Mouse (Mus musculus) forebrain, postnatal 0 days (tissue): ENCODE measurements around the gene BC052040. TPM values are rescaled to one million over a fixed set of nuclear protein-coding genes. Genes with fewer than 3 reads are reported as not detected.

ENCODE experiments used
- ATAC-seq: fragments of 200-750 bp; cut with Nextera tagmentation; 2 replicates; pipeline ENCODE4 v1.8.0; 2017; ENCODE audit warnings: mild to moderate bottlenecking, moderate library complexity
- DNase-seq: peaks from one replicate; pipeline ENCODE4 v3.0.0-alpha.2; 2015
- H3K27ac ChIP-seq: fragments of 300-500 bp; sonication (generic); 2 replicates; pipeline ENCODE4 v1.5.1; 2014; ENCODE audit warnings: low read depth, mild to moderate bottlenecking, antibody characterized with exemption, low read length, moderate library complexity, mixed read lengths
- H3K27me3 ChIP-seq: fragments of 300-500 bp; sonication (generic); 2 replicates; pipeline ENCODE4 v1.6.1; 2014; ENCODE audit warnings: mild to moderate bottlenecking, low read length, mixed read lengths; ENCODE audit not compliant: insufficient read depth
- H3K36me3 ChIP-seq: fragments of 300-500 bp; sonication (generic); 2 replicates; pipeline ENCODE4 v1.6.1; 2014; ENCODE audit warnings: mild to moderate bottlenecking, moderate library complexity; ENCODE audit not compliant: insufficient read depth
- H3K4me1 ChIP-seq: fragments of 300-500 bp; sonication (generic); 2 replicates; pipeline ENCODE4 v1.6.1; 2014; ENCODE audit warnings: antibody characterized with exemption; ENCODE audit not compliant: insufficient read depth
- H3K4me2 ChIP-seq: fragments of 300-500 bp; sonication (generic); 2 replicates; pipeline ENCODE4 v1.6.1; 2014; ENCODE audit warnings: low read depth, mild to moderate bottlenecking, moderate library complexity
- H3K4me3 ChIP-seq: fragments of 300-500 bp; sonication (generic); 2 replicates; pipeline ENCODE4 v1.5.1; 2014; ENCODE audit warnings: low read depth, low read length, mixed read lengths
- H3K9ac ChIP-seq: fragments of 300-500 bp; sonication (generic); 2 replicates; pipeline ENCODE4 v1.6.1; 2014; ENCODE audit warnings: mild to moderate bottlenecking
- H3K9me3 ChIP-seq: fragments of 300-500 bp; sonication (generic); 2 replicates; pipeline ENCODE4 v1.6.1; 2016; ENCODE audit warnings: low read length
- CTCF ChIP-seq: sonication (generic); IDR thresholded peaks from 2 replicates; pipeline ENCODE4 v1.5.1; 2016; ENCODE audit warnings: antibody characterized with exemption, control low read depth, low read depth
- WGBS: fragments of 180-500 bp; shearing (Covaris S2); extraction: QIAGEN DNeasy Blood & Tissue Kit; methylation state at CpG from one replicate; pipeline ENCODE4 v1.1.7; 2014; 5-methylcytosine and 5-hydroxymethylcytosine counted together
- polyA plus RNA-seq: library from polyadenylated mRNA; unstranded; fragments of >200 nt; fragmentation: Nextera tagmentation; extraction: Ambion mirVana; gene quantifications from 2 replicates; pipeline ENCODE4 v1.2.1, GENCODE M21; 2015
- total RNA-seq: library from RNA; depleted of rRNA; stranded (reverse); fragments of >200 nt; gene quantifications from 2 replicates; pipeline ENCODE4 v1.2.3, GENCODE M21; 2014; rRNA removed

The BC052040 gene
- total RNA-seq, result 12.5 and 12.7 TPM in 2 replicates
- 14.3 and 15.1 TPM in 2 replicates for polyA plus RNA-seq

GRCm38 (mm10) chr2:115581241-115581988 is at the start of gene BC052040:
TSS of gene BC052040 (plus strand) at chr2:115581716.
- WGBS, result under 1% methylated on average over 41 of the region's 41 CpGs
- peak; percentile 42; the same call in 1 of the 2 replicates for TF ChIP-seq CTCF
- Histone ChIP-seq H3K4me2 (peak within 1 kb of the TSS; percentile 64), H3K36me3 (no peaks in the 10 kb centered on the region), H3K4me1 (peaks cover 6% of the 10 kb centered on the region; the same call in 1 of the 2 replicates), H3K9ac (peak within 1 kb of the TSS; percentile 74), H3K27me3 (no peaks in the 10 kb centered on the region), H3K27ac (peak within 1 kb of the TSS; percentile 79; the same call in 1 of the 2 replicates), H3K9me3 (no peaks in the 10 kb centered on the region), H3K4me3 (peak within 1 kb of the TSS; percentile 79)
- ATAC-seq (peak; percentile 98), DNase-seq (peak; percentile 95)

- Histone ChIP-seq H3K27ac (no peak overlapping the region), H3K4me2 (no peak overlapping the region), H3K9me3 (no peaks in the 10 kb centered on the region), H3K9ac (no peak overlapping the region), H3K27me3 (no peaks in the 10 kb centered on the region), H3K4me3 (no peak overlapping the region), H3K4me1 (0 out of 2 replicates have a peak, but pooled peaks cover 11% of the 10 kb centered on the region), H3K36me3 (no peaks in the 10 kb centered on the region)
- ATAC-seq (peak; percentile 29; the same call in 1 of the 2 replicates), DNase-seq (no peak)
- WGBS, result 48% methylated on average over 13 of the region's 13 CpGs
- no peak for TF ChIP-seq CTCF
Measured at GRCm38 (mm10) chr2:115538009-115538690, 43.4 kb upstream of the BC052040 start.

GRCm38 (mm10) chr2:115538691-115539283 is 42.7 kb upstream of the BC052040 start:
- H3K4me2 ChIP-seq, result no peak overlapping the region
- no peak for ATAC-seq
- no peaks in the 10 kb centered on the region for H3K36me3 ChIP-seq
- H3K9me3 ChIP-seq, result no peaks in the 10 kb centered on the region
- WGBS, result 32% methylated on average over 5 of the region's 5 CpGs
- no peaks in the 10 kb centered on the region for H3K27me3 ChIP-seq
- no peak for DNase-seq
- 0 out of 2 replicates have a peak, but pooled peaks cover 11% of the 10 kb centered on the region for H3K4me1 ChIP-seq
- no peak for TF ChIP-seq CTCF
- H3K9ac ChIP-seq, result no peak overlapping the region
- no peak overlapping the region for H3K27ac ChIP-seq
- no peak overlapping the region for H3K4me3 ChIP-seq

- no peak overlapping the region for H3K9ac ChIP-seq
- no peak for TF ChIP-seq CTCF
- no peaks in the 10 kb centered on the region for H3K9me3 ChIP-seq
- DNase-seq (no peak), ATAC-seq (no peak)
- H3K27ac ChIP-seq, result no peak overlapping the region
- no peaks in the 10 kb centered on the region for H3K27me3 ChIP-seq
- no peak overlapping the region for H3K4me2 ChIP-seq
- no peaks in the 10 kb centered on the region for H3K36me3 ChIP-seq
- WGBS, result 96% methylated on average over 5 of the region's 5 CpGs
- H3K4me1 ChIP-seq, result 0 out of 2 replicates have a peak, but pooled peaks cover 11% of the 10 kb centered on the region
- no peak overlapping the region for H3K4me3 ChIP-seq
Measured at GRCm38 (mm10) chr2:115539731-115540130, 41.8 kb upstream of the BC052040 start.

GRCm38 (mm10) chr2:115542401-115543123 is 39.0 kb upstream of the BC052040 start:
- no peak for ATAC-seq
- no peak for TF ChIP-seq CTCF
- no peaks in the 10 kb centered on the region for H3K27me3 ChIP-seq
- DNase-seq, result no peak
- 0 out of 2 replicates have a peak, but pooled peaks cover 11% of the 10 kb centered on the region for H3K4me1 ChIP-seq
- H3K9ac ChIP-seq, result no peak overlapping the region
- H3K4me2 ChIP-seq, result no peak overlapping the region
- H3K36me3 ChIP-seq, result no peaks in the 10 kb centered on the region
- no peaks in the 10 kb centered on the region for H3K9me3 ChIP-seq
- 76% methylated on average over 11 of the region's 11 CpGs for WGBS
- H3K4me3 ChIP-seq, result no peak overlapping the region
- H3K27ac ChIP-seq, result no peak overlapping the region

- ATAC-seq, result no peak
- DNase-seq, result no peak
- H3K9me3 ChIP-seq, result no peaks in the 10 kb centered on the region
- no peak overlapping the region for H3K27ac ChIP-seq
- no peak for TF ChIP-seq CTCF
- H3K4me1 ChIP-seq, result 0 out of 2 replicates have a peak, but pooled peaks cover 7% of the 10 kb centered on the region
- H3K4me3 ChIP-seq, result no peak overlapping the region
- H3K36me3 ChIP-seq, result no peaks in the 10 kb centered on the region
- H3K9ac ChIP-seq, result no peak overlapping the region
- 89% methylated on average over 4 of the region's 4 CpGs for WGBS
- no peak overlapping the region for H3K4me2 ChIP-seq
- no peaks in the 10 kb centered on the region for H3K27me3 ChIP-seq
Measured at GRCm38 (mm10) chr2:115543212-115543611, 38.3 kb upstream of the BC052040 start.
